Mouse (Mus musculus) skeletal muscle tissue, postnatal 0 days (tissue): ENCODE data around the gene Trim54. TPM values are rescaled to one million over a fixed set of nuclear protein-coding genes. Genes with fewer than 3 reads are reported as not detected.

Experiments
- polyA plus RNA-seq: library from polyadenylated mRNA; unstranded; fragments of >200 nt; fragmentation: Nextera tagmentation; extraction: Ambion mirVana; gene quantifications from 2 replicates; pipeline ENCODE4 v1.2.1, GENCODE M21; 2015

Trim54 gene
- polyA plus RNA-seq = 210 and 232 TPM in 2 replicates

DNA sequence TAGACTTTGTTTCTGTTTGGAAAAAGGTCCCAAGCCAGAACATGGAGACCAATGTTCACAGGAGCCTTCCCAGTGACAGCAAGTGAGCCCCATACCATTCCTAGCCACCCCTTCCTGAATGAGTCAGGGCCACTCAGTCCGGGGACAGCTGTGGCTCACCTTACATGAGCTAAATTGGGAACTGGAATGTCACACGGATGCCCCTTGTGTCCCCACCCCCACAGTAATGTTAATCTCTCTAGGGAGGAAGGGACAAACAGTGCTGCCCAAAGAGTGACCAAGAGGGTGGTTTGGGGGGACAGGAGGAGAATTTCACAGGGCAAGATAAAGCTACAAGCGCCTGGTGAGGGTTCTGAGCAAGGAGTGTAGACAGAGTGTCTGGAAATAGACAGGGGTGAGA lies at the start of gene Trim54:
Gene Trim54 (plus strand): TSS at position 359 of the 400 bp plus-strand sequence.

DNA sequence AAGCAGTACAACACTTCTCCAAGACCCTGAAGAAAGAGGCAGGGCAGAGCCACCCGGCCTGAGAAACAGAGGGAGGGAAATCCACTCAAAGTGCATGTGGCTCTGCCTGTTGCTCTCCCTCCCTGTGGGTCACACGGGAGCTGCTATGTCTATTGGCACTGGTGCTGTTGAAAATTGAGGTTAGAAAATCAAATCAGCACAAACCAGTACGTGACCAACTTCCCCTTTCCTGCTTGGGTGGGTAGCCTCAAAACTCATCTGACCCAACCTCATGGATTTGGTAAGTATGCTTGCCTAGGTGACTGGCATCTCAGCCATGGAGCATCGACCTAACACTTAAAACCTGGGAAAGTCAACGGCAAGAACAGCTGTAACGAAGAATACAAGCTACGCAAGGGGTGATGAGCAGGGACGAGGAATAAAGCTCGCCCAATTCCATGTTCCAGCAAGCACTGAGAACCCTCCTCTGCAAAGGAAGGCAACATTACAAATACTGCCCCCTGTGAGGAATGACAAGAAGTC lies 10.6 kb upstream of the Trim54 start, which contains the start of gene Dnajc5g:
Gene Dnajc5g (plus strand): TSS at position 472 of the 522 bp plus-strand sequence.

DNA sequence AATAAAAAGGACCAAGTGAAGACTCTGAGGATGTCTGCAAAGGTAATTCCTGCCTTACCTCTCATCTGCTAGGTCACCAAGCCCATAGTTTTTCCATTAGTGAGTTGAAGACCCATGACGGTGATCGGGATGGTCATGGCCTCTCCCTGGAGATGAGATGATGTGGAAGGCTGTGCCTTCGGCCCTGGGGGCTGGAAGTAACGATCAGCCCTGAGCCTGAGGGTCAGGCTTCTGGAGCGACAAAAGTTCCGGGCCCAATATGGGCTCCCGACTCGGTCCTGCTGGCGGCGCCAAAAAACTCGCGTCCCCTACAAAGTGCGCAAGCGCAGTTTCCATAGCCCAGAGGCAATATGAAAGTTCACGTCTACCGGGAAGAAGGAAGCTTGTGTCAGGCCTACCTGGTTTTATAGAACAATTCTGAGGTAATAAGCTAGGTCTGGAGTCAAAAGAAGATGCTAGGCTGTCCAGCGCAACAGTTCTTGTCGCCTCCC lies 8.5 kb upstream of the Trim54 start, which contains the start of gene Slc30a3:
Gene Slc30a3 (minus strand): TSS at position 238 of the 491 bp plus-strand sequence.

DNA sequence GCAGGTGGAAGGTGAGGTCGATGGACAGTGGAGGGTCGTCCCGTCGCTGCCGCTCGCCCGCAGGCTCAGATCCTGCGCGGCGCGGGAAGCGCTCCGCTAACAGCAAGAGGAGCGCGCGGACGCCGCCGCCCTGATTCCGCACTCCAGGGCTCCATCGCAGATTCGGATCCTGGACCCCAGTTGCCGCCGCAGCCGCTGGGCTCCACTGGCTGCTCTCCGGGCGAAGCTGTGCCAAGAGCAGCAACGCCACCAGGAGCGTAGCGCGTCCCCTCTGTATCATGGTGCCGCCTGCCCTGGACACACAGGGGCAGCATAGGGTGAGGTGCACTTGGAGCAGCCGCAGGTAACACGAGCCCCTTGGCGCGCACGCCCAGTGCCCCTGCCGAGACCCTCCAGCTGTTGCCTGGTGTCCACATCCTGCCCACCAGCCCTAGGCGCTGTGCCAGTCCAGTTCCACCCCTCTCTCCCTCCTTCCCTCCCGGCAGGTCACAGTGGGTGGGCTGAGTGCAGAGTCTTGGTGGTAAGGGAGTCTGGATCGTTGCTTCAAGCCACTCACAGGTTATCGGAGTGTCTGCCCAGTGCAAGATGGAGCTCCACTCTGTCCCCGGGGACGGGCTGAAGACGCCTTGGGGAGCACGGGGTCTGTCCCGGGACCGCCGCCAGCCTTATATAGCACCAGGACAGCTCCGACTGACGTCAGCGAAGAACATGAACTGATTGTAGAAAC lies 21.9 kb downstream of the Trim54 start, which contains the start of gene Ucn:
Gene Ucn (minus strand): TSS at position 589 of the 727 bp plus-strand sequence.

DNA sequence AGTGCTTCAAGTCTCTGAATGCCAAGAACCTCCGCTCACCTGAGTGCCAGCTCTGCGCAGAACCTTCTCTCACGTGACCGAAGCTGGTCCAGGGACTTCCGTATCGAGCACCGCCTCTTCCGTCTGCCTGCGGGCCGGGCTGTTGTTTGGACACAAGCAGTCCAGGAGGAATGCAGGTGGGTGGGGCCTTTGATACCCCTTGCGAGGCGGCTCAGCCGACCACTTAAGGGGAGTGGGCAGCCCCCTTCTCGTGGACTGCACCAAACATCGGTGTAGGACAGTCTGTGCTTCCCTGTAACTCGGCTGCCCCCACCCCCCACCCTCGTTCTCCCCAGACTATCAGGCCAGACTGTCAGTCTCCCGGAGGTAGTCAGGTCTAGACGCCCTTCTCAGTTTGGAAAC lies 37.6 kb downstream of the Trim54 start, which contains the start of gene Mpv17:
Gene Mpv17 (minus strand): TSS at position 100 of the 402 bp plus-strand sequence.

DNA sequence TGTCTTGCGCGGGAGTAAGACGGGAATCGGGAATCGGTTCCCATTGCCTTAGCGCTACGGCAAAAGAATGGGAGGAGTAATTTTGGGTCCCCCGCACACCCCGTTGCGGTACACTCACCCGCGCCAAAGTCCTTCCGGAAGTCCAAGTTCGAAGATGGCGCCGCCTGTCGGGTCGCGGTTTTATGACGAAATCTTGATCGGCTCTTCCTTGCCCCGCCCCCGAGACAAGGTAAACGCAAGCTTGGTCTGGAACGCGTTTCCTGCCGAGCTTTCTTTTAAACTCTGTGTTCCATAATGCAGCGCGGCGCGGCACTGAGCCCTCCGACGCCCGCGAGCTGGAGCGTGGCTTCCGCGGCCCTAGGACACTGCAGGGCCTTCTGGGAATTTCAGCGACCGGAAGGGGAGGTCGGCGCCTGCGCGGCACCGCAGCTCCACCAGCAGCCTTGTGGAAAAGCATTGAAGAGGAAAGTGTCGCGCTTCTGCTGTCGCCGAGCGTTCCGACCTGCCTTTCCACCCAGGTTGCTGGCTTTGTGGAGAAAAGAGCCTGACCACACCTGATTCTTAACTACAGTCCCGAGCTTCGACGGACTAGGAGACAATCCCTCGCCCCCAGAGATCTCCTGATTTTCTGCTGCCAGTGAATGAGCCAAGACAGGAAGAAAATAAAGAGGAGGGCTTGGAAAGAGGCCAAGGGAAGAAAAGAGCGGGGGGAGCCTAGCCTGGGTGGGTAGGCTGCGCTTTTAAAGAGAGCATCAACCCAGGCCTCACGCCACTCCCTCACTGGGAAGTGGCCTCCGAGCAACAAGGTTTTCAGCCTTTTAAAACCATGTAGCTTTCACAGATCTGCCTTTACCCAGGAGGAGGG lies 63.5 kb downstream of the Trim54 start, which contains the start of the genes Gm29609 and Gtf3c2:
Gene Gm29609 (minus strand): TSS at position 146 of the 865 bp plus-strand sequence.
Gene Gtf3c2 (minus strand): TSS at position 379 of the 865 bp plus-strand sequence.

Other genes starting within 250 kb of the Trim54 start
- 46.0 and 49.8 TPM in 2 replicates for gene Tmem214, start 248.7 kb upstream of the Trim54 start, polyA plus RNA-seq
- gene Agbl5, start 228.0 kb upstream of the Trim54 start, polyA plus RNA-seq = 2.7 and 3.9 TPM in 2 replicates
- 291 and 336 TPM in 2 replicates for gene Ost4, start 208.9 kb upstream of the Trim54 start, polyA plus RNA-seq
- gene Emilin1, start 203.3 kb upstream of the Trim54 start, polyA plus RNA-seq = 59.3 and 67.0 TPM in 2 replicates
- 32.8 and 34.8 TPM in 2 replicates for gene Khk, start 195.3 kb upstream of the Trim54 start, polyA plus RNA-seq
- gene Cgref1, start 171.1 kb upstream of the Trim54 start, polyA plus RNA-seq = 18.3 and 20.6 TPM in 2 replicates
- gene Preb, start 156.4 kb upstream of the Trim54 start, polyA plus RNA-seq = 84.0 and 85.7 TPM in 2 replicates
- gene Tcf23, start 148.1 kb upstream of the Trim54 start, polyA plus RNA-seq = 0.07 TPM in 1 of 2 replicates, not detected in the other
- 262 and 282 TPM in 2 replicates for gene Atraid, start 68.4 kb upstream of the Trim54 start, polyA plus RNA-seq
- 10.1 and 11.2 TPM in 2 replicates for gene Slc5a6, start 67.8 kb upstream of the Trim54 start, polyA plus RNA-seq
- 6.1 and 6.4 TPM in 2 replicates for gene Cad, start 61.9 kb upstream of the Trim54 start, polyA plus RNA-seq
- not detected in 2 replicates for gene Dnajc5g, start 10.4 kb upstream of the Trim54 start, polyA plus RNA-seq
- 0.08 TPM in 1 of 2 replicates, not detected in the other for gene Slc30a3, start 8.5 kb upstream of the Trim54 start, polyA plus RNA-seq
- 1.1 TPM in 2 replicates for gene Ucn, start 22.1 kb downstream of the Trim54 start, polyA plus RNA-seq
- gene Mpv17, start 37.5 kb downstream of the Trim54 start, polyA plus RNA-seq = 62.8 and 67.1 TPM in 2 replicates
- 0.51 and 0.68 TPM in 2 replicates for gene Gm29609, start 63.2 kb downstream of the Trim54 start, polyA plus RNA-seq
- 20.8 and 21.8 TPM in 2 replicates for gene Gtf3c2, start 63.4 kb downstream of the Trim54 start, polyA plus RNA-seq
- gene Snx17, start 76.5 kb downstream of the Trim54 start, polyA plus RNA-seq = 96.4 and 109 TPM in 2 replicates
- gene Eif2b4, start 76.7 kb downstream of the Trim54 start, polyA plus RNA-seq = 61.4 and 74.4 TPM in 2 replicates
- gene Zfp513, start 85.6 kb downstream of the Trim54 start, polyA plus RNA-seq = 3.6 and 6.5 TPM in 2 replicates
- 37.5 and 45.6 TPM in 2 replicates for gene Ppm1g, start 104.0 kb downstream of the Trim54 start, polyA plus RNA-seq
- gene Nrbp1, start 124.2 kb downstream of the Trim54 start, polyA plus RNA-seq = 95.9 and 102 TPM in 2 replicates
- 0.87 TPM in 2 replicates for gene Gm9970, start 124.5 kb downstream of the Trim54 start, polyA plus RNA-seq
- gene Krtcap3, start 135.0 kb downstream of the Trim54 start, polyA plus RNA-seq = 0.74 and 1.2 TPM in 2 replicates
- gene Ift172, start 174.4 kb downstream of the Trim54 start, polyA plus RNA-seq = 10.1 and 11.2 TPM in 2 replicates
- 14.3 and 18.7 TPM in 2 replicates for gene Fndc4, start 179.4 kb downstream of the Trim54 start, polyA plus RNA-seq
- 0.19 and 0.22 TPM in 2 replicates for gene Gckr, start 180.7 kb downstream of the Trim54 start, polyA plus RNA-seq